Mouse (Mus musculus): ENCODE data around the gene Ugt1a7c. TPM values are rescaled to one million over a fixed set of nuclear protein-coding genes. Genes with fewer than 3 reads are reported as not detected.
A peak's percentile ranks its signal among the peaks of the same experiment; 100 is the strongest.

The Ugt1a7c gene
- polyA plus RNA-seq, 1 experiment from 2014 or later = 0.39 TPM

DNA sequence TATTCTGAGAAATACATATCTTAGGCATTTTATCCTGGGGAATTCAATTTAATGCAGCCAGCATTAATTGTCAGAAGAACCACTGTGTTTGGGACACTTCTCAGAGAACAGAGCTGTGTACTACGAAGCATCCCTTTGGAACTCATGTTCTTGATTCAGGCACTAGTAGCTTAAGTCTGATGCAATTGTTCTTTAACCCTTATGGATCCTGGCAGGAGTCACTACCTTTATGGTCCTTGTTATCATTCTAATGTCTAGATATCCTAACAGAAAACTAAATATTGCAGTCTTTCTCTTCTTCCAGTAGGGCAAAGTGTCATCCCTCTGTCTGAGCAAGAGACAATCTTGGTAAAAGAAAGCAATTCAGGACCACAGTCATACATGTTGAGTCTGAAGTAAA is 118.2 kb downstream of the Ugt1a7c start:
- no peak for ATAC-seq (replicated peaks; ENCODE audit: insufficient number of reproducible peaks, low FRiP score, low TSS enrichment)

DNA sequence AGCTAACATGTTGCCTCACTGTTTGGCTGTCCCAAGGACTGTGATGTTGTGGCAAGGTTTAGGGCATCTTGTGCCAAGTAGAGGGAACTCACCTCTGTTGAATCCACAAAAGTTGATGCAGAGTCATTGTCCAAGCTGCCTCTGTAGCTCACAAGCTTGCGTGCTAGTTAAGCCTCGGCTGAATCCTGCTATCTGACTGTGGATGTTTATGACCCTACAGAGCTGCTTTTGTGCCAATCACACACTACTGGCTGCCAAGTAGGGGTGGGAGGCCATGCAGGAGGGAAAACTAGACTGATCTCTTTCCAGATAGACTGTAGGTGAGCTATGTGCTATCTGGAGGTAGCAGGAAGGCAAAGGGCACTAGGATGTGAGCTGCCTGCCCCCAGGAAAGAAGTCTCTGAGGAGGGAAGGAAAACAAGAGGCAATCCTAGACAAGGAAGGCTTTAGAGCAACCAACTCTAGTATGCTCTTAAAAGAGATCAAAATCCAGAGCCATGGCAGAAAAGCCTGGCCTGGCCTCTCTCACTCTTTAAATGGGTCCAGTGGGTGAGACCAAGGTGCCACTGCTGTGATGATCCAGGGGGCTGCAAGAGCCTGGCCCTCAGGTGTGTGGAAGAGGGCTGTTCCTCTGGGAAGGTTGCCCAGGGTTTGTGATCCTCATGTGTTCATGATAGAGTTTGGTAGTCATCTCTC is 119.1 kb downstream of the Ugt1a7c start:
- H3K4me2 ChIP-seq = no peak overlapping the region
- no peaks in the 10 kb centered on the region for H3K4me1 ChIP-seq (ENCODE audit: control insufficient read depth, insufficient read depth, low read length)
- H3K9me3 ChIP-seq (replicated peaks; ENCODE audit: control insufficient read depth, low read length) = peaks cover 60% of the 10 kb centered on the region
- 0 out of 2 replicates have a peak, but pooled peaks have one; percentile 3 for ATAC-seq (replicated peaks; ENCODE audit: insufficient number of reproducible peaks, low FRiP score, low TSS enrichment)
- H3K27me3 ChIP-seq (ENCODE audit: control insufficient read depth, insufficient read depth, low read length) = no peaks in the 10 kb centered on the region
- no peak overlapping the region for H3K9ac ChIP-seq (ENCODE audit: low read depth, low read length)
- H3K4me3 ChIP-seq (ENCODE audit: low read depth, low read length) = no peak overlapping the region
- H3K36me3 ChIP-seq (ENCODE audit: control insufficient read depth, insufficient read depth, low read length) = peaks cover 2% of the 10 kb centered on the region; the same call in 1 of the 2 replicates
- 67% methylated on average over 2 of the region's 2 CpGs for WGBS (ENCODE audit: insufficient replicate concordance)
- H3K27ac ChIP-seq (ENCODE audit: low read depth, low read length) = no peak overlapping the region

More for the DNA sequence above, 118.2 kb downstream of the Ugt1a7c start:
- Histone ChIP-seq H3K4me3 (ENCODE audit: low read depth, low read length) (no peak overlapping the region), H3K27ac (ENCODE audit: low read depth, low read length) (no peak overlapping the region), H3K27me3 (ENCODE audit: control insufficient read depth, insufficient read depth, low read length) (no peaks in the 10 kb centered on the region), H3K9ac (ENCODE audit: low read depth, low read length) (no peak overlapping the region), H3K9me3 (replicated peaks; ENCODE audit: control insufficient read depth, low read length) (peaks cover 60% of the 10 kb centered on the region), H3K4me2 (no peak overlapping the region), H3K4me1 (ENCODE audit: control insufficient read depth, insufficient read depth, low read length) (no peaks in the 10 kb centered on the region), H3K36me3 (ENCODE audit: control insufficient read depth, insufficient read depth, low read length) (peaks cover 2% of the 10 kb centered on the region; the same call in 1 of the 2 replicates)
- 66% methylated on average over 1 of the region's 1 CpGs for WGBS (ENCODE audit: insufficient replicate concordance)

DNA sequence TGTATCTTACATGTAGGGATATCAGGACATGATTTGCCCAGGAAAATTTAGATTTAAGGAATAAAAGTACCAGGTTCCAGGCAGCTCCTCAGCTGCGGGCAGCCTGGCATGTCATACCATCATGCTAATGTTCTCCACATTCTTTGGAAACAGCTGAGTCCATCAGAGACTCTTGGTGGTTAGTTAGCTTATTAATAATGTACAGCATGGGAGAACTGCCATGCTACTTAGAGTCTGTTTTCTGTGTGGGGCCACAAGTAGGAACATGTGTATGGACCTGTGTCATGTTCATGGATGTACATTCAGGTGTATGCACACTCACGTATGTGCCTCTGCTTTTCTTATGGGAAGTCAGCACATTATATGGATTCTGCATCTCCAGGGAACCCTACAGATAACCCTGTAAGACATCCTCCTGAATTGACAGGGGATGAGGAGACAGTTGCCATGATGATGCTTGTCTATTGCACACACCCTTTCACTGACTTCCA is 119.6 kb downstream of the Ugt1a7c start:
- WGBS (ENCODE audit: insufficient replicate concordance) = 71% methylated on average over 2 of the region's 2 CpGs

DNA sequence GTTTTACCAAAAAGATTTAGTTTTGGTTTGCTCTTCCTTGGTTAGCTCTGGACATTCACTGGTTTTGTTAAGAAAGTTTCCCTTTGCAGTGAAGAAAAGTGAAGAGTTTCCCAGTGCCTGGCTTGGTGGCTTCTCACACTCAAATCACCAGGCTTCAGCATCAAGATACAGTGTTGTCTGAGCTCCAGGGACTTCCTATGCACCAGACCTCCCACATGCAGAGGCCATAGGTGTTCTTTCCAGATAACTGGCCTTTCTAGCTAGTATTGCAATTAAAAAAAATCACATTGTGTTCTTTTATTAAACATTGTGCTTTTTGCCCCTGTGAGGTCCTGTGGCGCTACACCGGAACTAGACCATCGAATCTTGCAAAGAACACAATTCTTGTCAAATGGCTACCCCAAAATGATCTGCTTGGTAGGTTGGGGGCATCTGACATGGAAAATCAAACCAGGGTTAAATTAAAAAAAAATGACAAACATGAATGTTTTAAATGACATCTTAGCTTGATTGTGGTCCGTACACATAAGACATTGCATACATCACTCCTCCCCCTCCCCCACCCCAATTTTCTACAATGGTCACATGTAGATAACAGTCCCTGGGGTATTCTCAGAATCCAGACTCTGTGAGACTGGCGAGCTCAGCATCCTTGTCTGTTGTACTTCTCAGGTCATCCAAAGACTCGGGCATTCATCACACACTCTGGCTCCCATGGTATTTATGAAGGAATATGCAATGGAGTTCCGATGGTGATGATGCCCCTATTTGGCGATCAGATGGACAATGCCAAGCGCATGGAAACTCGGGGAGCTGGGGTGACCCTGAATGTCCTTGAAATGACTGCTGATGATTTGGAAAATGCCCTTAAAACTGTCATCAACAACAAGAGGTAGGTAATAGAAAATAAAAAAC is 120.9 kb downstream of the Ugt1a7c start:
- peaks cover 60% of the 10 kb centered on the region for H3K9me3 ChIP-seq (replicated peaks; ENCODE audit: control insufficient read depth, low read length)

More for the DNA sequence above, 119.6 kb downstream of the Ugt1a7c start:
- Histone ChIP-seq H3K36me3 (ENCODE audit: control insufficient read depth, insufficient read depth, low read length) (peaks cover 2% of the 10 kb centered on the region; the same call in 1 of the 2 replicates), H3K4me2 (no peak overlapping the region), H3K27ac (ENCODE audit: low read depth, low read length) (no peak overlapping the region), H3K4me1 (ENCODE audit: control insufficient read depth, insufficient read depth, low read length) (no peaks in the 10 kb centered on the region), H3K9me3 (replicated peaks; ENCODE audit: control insufficient read depth, low read length) (peaks cover 60% of the 10 kb centered on the region), H3K9ac (ENCODE audit: low read depth, low read length) (no peak overlapping the region), H3K4me3 (ENCODE audit: low read depth, low read length) (no peak overlapping the region), H3K27me3 (ENCODE audit: control insufficient read depth, insufficient read depth, low read length) (no peaks in the 10 kb centered on the region)
- ATAC-seq (replicated peaks; ENCODE audit: insufficient number of reproducible peaks, low FRiP score, low TSS enrichment) = no peak; the same call in 1 of the 2 replicates

DNA sequence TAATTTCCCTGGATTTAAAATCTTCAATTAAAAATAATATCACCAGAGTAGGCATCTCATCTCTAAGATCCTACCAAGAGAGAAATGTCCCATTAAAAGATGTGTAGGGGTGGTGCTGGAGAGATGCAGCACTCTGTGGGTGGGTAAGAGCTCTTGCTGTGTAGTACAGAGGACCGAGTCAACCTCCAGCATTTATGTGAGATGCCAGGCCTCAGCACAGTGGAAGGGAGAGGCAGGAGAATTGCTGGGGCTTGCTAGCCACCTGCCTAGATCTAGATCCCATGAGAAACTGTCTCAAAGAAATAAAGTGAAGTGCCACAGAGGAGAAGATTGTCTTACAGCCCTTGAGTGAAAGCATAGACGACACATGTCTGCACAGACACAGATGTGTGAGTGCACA is 121.7 kb downstream of the Ugt1a7c start:
- Histone ChIP-seq H3K27me3 (ENCODE audit: control insufficient read depth, insufficient read depth, low read length) (no peaks in the 10 kb centered on the region), H3K9ac (ENCODE audit: low read depth, low read length) (no peak overlapping the region), H3K4me2 (no peak overlapping the region), H3K9me3 (replicated peaks; ENCODE audit: control insufficient read depth, low read length) (peaks cover 57% of the 10 kb centered on the region), H3K4me3 (ENCODE audit: low read depth, low read length) (no peak overlapping the region), H3K36me3 (ENCODE audit: control insufficient read depth, insufficient read depth, low read length) (peaks cover 2% of the 10 kb centered on the region; the same call in 1 of the 2 replicates), H3K4me1 (ENCODE audit: control insufficient read depth, insufficient read depth, low read length) (no peaks in the 10 kb centered on the region), H3K27ac (ENCODE audit: low read depth, low read length) (no peak overlapping the region)
- WGBS (ENCODE audit: insufficient replicate concordance) = 49% methylated on average over 2 of the region's 2 CpGs
- ATAC-seq (replicated peaks; ENCODE audit: insufficient number of reproducible peaks, low FRiP score, low TSS enrichment) = no peak

More for the DNA sequence above, 120.9 kb downstream of the Ugt1a7c start:
- H3K4me2 ChIP-seq = no peak overlapping the region
- no peak for ATAC-seq (replicated peaks; ENCODE audit: insufficient number of reproducible peaks, low FRiP score, low TSS enrichment)
- 62% methylated on average over 10 of the region's 10 CpGs for WGBS (ENCODE audit: insufficient replicate concordance)
- no peaks in the 10 kb centered on the region for H3K27me3 ChIP-seq (ENCODE audit: control insufficient read depth, insufficient read depth, low read length)
- no peak overlapping the region for H3K4me3 ChIP-seq (ENCODE audit: low read depth, low read length)
- peaks cover 2% of the 10 kb centered on the region; the same call in 1 of the 2 replicates for H3K36me3 ChIP-seq (ENCODE audit: control insufficient read depth, insufficient read depth, low read length)
- H3K4me1 ChIP-seq (ENCODE audit: control insufficient read depth, insufficient read depth, low read length) = no peaks in the 10 kb centered on the region
- no peak overlapping the region for H3K27ac ChIP-seq (ENCODE audit: low read depth, low read length)
- no peak overlapping the region for H3K9ac ChIP-seq (ENCODE audit: low read depth, low read length)

DNA sequence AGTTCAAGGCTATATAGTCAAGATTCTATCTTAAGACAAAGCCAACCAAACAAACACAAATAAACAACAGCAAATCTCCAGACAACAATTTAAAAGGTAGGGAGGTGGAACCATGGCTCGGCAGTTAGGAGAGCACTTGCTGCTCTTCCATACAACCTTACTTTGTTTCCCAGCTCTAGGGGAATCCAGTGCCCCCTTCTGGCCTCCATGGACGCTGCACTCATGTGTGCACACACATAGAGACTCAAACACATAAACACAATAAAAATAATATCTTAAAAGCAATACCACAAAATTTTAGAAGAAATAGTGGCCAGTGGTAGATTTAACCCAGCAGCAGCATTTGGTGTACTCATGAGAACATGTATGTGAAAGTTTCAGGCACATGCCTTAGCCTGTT is 122.3 kb downstream of the Ugt1a7c start:
- H3K4me1 ChIP-seq (ENCODE audit: control insufficient read depth, insufficient read depth, low read length) = no peaks in the 10 kb centered on the region
- no peaks in the 10 kb centered on the region for H3K27me3 ChIP-seq (ENCODE audit: control insufficient read depth, insufficient read depth, low read length)
- peaks cover 52% of the 10 kb centered on the region for H3K9me3 ChIP-seq (replicated peaks; ENCODE audit: control insufficient read depth, low read length)
- no peak for ATAC-seq (replicated peaks; ENCODE audit: insufficient number of reproducible peaks, low FRiP score, low TSS enrichment)
- no peak overlapping the region for H3K4me2 ChIP-seq
- no peak overlapping the region for H3K27ac ChIP-seq (ENCODE audit: low read depth, low read length)
- no peak overlapping the region for H3K4me3 ChIP-seq (ENCODE audit: low read depth, low read length)
- 53% methylated on average over 2 of the region's 2 CpGs for WGBS (ENCODE audit: insufficient replicate concordance)
- H3K9ac ChIP-seq (ENCODE audit: low read depth, low read length) = no peak overlapping the region
- H3K36me3 ChIP-seq (ENCODE audit: control insufficient read depth, insufficient read depth, low read length) = no peaks in the 10 kb centered on the region; the same call in 1 of the 2 replicates

DNA sequence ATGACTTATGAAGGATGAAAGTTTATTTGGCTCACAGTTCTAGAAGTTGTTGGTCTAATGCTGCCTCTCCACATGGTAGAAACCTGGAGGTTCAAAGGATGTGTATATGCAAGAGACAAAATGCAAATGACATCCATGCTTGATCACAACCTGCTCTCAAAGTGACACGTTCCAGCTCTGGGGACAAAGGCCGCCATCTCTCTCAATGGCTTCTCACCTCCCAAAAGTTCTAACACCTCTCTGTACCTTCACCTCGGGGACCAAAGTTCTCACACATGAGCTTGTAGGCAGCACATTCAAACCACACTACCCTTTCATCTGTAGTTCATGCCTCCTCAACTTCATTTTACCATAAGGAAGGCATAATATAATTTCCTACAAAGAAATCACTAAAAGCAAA is 122.7 kb downstream of the Ugt1a7c start:
- no peaks in the 10 kb centered on the region for H3K4me1 ChIP-seq (ENCODE audit: control insufficient read depth, insufficient read depth, low read length)
- H3K9me3 ChIP-seq (replicated peaks; ENCODE audit: control insufficient read depth, low read length) = peaks cover 49% of the 10 kb centered on the region
- no peak overlapping the region for H3K4me2 ChIP-seq
- WGBS (ENCODE audit: insufficient replicate concordance) = 33% methylated on average over 3 of the region's 3 CpGs
- no peak overlapping the region for H3K9ac ChIP-seq (ENCODE audit: low read depth, low read length)
- H3K36me3 ChIP-seq (ENCODE audit: control insufficient read depth, insufficient read depth, low read length) = no peaks in the 10 kb centered on the region
- no peak overlapping the region for H3K27ac ChIP-seq (ENCODE audit: low read depth, low read length)
- no peak overlapping the region for H3K4me3 ChIP-seq (ENCODE audit: low read depth, low read length)
- H3K27me3 ChIP-seq (ENCODE audit: control insufficient read depth, insufficient read depth, low read length) = no peaks in the 10 kb centered on the region
- no peak for ATAC-seq (replicated peaks; ENCODE audit: insufficient number of reproducible peaks, low FRiP score, low TSS enrichment)

DNA sequence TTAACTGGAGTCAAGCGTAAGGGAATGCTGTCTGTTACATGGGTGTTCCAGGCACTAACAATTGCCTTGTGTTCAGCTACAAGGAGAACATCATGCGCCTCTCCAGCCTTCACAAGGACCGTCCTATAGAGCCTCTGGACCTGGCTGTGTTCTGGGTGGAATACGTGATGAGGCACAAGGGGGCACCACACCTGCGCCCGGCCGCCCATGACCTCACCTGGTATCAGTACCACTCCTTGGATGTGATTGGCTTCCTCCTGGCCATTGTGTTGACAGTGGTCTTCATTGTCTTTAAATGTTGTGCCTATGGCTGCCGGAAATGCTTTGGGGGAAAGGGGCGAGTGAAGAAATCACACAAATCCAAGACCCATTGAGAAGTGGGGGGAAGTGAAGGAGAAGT is 123.2 kb downstream of the Ugt1a7c start:
- Histone ChIP-seq H3K4me2 (no peak overlapping the region), H3K9me3 (replicated peaks; ENCODE audit: control insufficient read depth, low read length) (peaks cover 44% of the 10 kb centered on the region), H3K4me1 (ENCODE audit: control insufficient read depth, insufficient read depth, low read length) (no peaks in the 10 kb centered on the region), H3K27ac (ENCODE audit: low read depth, low read length) (no peak overlapping the region), H3K27me3 (ENCODE audit: control insufficient read depth, insufficient read depth, low read length) (no peaks in the 10 kb centered on the region), H3K36me3 (ENCODE audit: control insufficient read depth, insufficient read depth, low read length) (no peaks in the 10 kb centered on the region), H3K9ac (ENCODE audit: low read depth, low read length) (no peak overlapping the region), H3K4me3 (ENCODE audit: low read depth, low read length) (no peak overlapping the region)
- WGBS (ENCODE audit: insufficient replicate concordance) = 68% methylated on average over 9 of the region's 9 CpGs
- no peak for ATAC-seq (replicated peaks; ENCODE audit: insufficient number of reproducible peaks, low FRiP score, low TSS enrichment)
